Mouse (Mus musculus): ENCODE results near the gene Ubald2. TPM values are rescaled to one million over a fixed set of nuclear protein-coding genes. Genes with fewer than 3 reads are reported as not detected.
"Not testable (repeated sequence)": the region's sequence is repeated elsewhere in the genome, so short reads cannot be mapped to it uniquely, and the experiment has no call there.

The Ubald2 gene
- polyA plus RNA-seq, 1 experiment from 2014 or later = 44.3 TPM

DNA sequence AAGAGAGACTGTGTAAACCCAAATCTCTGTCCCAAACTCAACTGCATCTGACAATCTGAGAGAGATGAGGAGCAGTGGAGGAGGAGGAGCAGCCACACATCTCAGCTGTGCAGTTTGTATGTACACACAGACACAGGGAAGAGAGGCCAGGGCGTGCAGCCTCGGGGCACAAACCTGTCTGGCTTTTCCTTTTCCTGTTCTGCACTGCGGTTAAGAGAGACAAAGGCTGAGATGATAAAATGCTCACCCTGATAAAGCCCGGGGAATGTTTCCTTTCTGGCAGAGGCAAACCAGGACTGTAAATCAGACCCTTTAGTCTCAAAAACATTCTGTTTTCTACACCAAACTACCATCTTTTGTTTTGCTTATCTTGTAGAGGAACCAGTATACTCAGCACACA lies 33.3 kb upstream of the Ubald2 start:
- H3K9ac ChIP-seq = no peak overlapping the region

DNA sequence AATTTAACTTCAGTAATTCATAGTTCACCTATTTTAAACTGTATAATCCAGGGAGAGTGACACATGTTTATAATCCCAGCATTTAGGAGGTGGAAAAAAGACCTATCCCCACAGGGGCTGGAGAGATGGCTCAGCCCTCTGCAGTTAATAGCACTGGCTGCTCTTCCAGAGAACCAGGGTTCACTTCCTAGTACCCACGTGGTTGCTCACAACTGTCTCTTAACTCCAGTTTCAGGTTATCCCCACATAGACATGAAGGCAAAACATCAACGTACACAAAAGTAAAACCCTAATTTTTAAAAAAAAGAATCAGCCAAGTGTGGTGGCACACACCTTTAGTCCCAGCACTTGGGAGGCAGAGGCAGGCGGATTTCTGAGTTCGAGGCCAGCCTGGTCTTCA lies 28.3 kb upstream of the Ubald2 start:
- WGBS = 89% methylated on average over 4 of the region's 4 CpGs
- Histone ChIP-seq H3K36me3 (peaks cover 13% of the 10 kb centered on the region; the same call in 1 of the 2 replicates), H3K9ac (no peak overlapping the region), H3K27ac (replicated peaks) (no peak overlapping the region), H3K9me3 (no peaks in the 10 kb centered on the region), H3K4me3 (no peak overlapping the region), H3K27me3 (no peaks in the 10 kb centered on the region), H3K4me1 (replicated peaks) (peaks cover 2% of the 10 kb centered on the region), H3K4me2 (no peak overlapping the region)
- no peak for ATAC-seq (ENCODE audit: low FRiP score, low read depth)

More for the DNA sequence above, 33.3 kb upstream of the Ubald2 start:
- Histone ChIP-seq H3K27ac (replicated peaks) (peak overlapping the region; percentile 28; the same call in 1 of the 2 replicates), H3K4me2 (no peak overlapping the region), H3K36me3 (peaks cover 13% of the 10 kb centered on the region; the same call in 1 of the 2 replicates), H3K9me3 (no peaks in the 10 kb centered on the region), H3K4me3 (no peak overlapping the region), H3K4me1 (replicated peaks) (0 out of 2 replicates have a peak, but pooled peaks cover 4% of the 10 kb centered on the region), H3K27me3 (no peaks in the 10 kb centered on the region)
- ATAC-seq (ENCODE audit: low FRiP score, low read depth) = no peak
- WGBS = 68% methylated on average over 4 of the region's 4 CpGs

- no peak for ATAC-seq (ENCODE audit: low FRiP score, low read depth)
- Histone ChIP-seq H3K4me1 (replicated peaks) (peaks cover 9% of the 10 kb centered on the region), H3K27ac (replicated peaks) (no peak overlapping the region), H3K9me3 (no peaks in the 10 kb centered on the region), H3K9ac (no peak overlapping the region), H3K4me3 (no peak overlapping the region), H3K27me3 (no peaks in the 10 kb centered on the region), H3K4me2 (no peak overlapping the region), H3K36me3 (peaks cover 13% of the 10 kb centered on the region; the same call in 1 of the 2 replicates)
- 94% methylated on average over 16 of the region's 16 CpGs for WGBS
Observed at GRCm38 (mm10) chr11:116406231-116406728, 27.6 kb upstream of the Ubald2 start.

GRCm38 (mm10) chr11:116409008-116409407 lies 24.9 kb upstream of the Ubald2 start:
- no peak for ATAC-seq (ENCODE audit: low FRiP score, low read depth)

DNA sequence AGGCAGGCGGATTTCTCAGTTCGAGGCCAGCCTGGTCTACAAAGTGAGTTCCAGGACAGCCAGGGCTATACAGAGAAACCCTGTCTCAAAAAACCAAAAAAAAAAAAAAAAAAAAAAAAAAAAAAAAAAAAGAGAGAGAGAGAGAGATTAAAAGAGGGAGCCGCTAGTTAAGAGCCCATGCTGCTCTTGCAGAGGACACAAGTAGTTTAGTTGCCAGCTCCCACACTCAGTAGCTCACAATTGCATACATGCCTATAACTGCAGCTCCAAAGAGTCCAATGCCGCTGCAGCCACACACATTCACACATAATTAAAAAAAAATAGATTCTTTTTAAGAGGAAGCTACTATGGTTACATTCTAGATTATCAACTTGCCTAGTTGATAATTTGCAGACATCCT lies 23.5 kb upstream of the Ubald2 start:
- not testable (repeated sequence) for H3K9me3 ChIP-seq; H3K9ac ChIP-seq; ATAC-seq (ENCODE audit: low FRiP score, low read depth); H3K27me3 ChIP-seq; H3K36me3 ChIP-seq; H3K27ac ChIP-seq (replicated peaks)
- 0 out of 2 replicates have a peak overlapping the region, but pooled peaks have one; percentile 92 for H3K4me3 ChIP-seq
- peak overlapping the region; percentile 94 for H3K4me2 ChIP-seq
- 96% methylated on average over 4 of the region's 4 CpGs for WGBS
- peaks cover 27% of the 10 kb centered on the region for H3K4me1 ChIP-seq (replicated peaks)

More at GRCm38 (mm10) chr11:116409008-116409407, 24.9 kb upstream of the Ubald2 start:
- no peak overlapping the region for H3K9ac ChIP-seq
- peaks cover 27% of the 10 kb centered on the region for H3K4me1 ChIP-seq (replicated peaks)
- WGBS = 92% methylated on average over 3 of the region's 3 CpGs
- no peak overlapping the region for H3K27ac ChIP-seq (replicated peaks)
- H3K4me3 ChIP-seq = no peak overlapping the region
- H3K9me3 ChIP-seq = no peaks in the 10 kb centered on the region
- no peak overlapping the region for H3K4me2 ChIP-seq
- 0 out of 2 replicates have a peak, but pooled peaks cover 4% of the 10 kb centered on the region for H3K36me3 ChIP-seq
- H3K27me3 ChIP-seq = no peaks in the 10 kb centered on the region

- peak overlapping the region; percentile 94 for H3K4me2 ChIP-seq
- no peak for ATAC-seq (ENCODE audit: low FRiP score, low read depth)
- no peaks in the 10 kb centered on the region for H3K36me3 ChIP-seq
- H3K9me3 ChIP-seq = no peaks in the 10 kb centered on the region
- H3K9ac ChIP-seq = peak overlapping the region; percentile 95
- peak overlapping the region; percentile 97 for H3K27ac ChIP-seq (replicated peaks)
- 7% methylated on average over 6 of the region's 6 CpGs for WGBS
- peak overlapping the region; percentile 92 for H3K4me3 ChIP-seq
- peaks cover 27% of the 10 kb centered on the region for H3K4me1 ChIP-seq (replicated peaks)
- H3K27me3 ChIP-seq = no peaks in the 10 kb centered on the region
Observed at GRCm38 (mm10) chr11:116411582-116411981, 22.3 kb upstream of the Ubald2 start.

- no peaks in the 10 kb centered on the region for H3K36me3 ChIP-seq
- peak overlapping the region; percentile 92 for H3K4me3 ChIP-seq
- H3K9ac ChIP-seq = peak overlapping the region; percentile 95
- H3K27me3 ChIP-seq = no peaks in the 10 kb centered on the region
- peak overlapping the region; percentile 97 for H3K27ac ChIP-seq (replicated peaks)
- H3K4me1 ChIP-seq (replicated peaks) = peaks cover 27% of the 10 kb centered on the region
- peak overlapping the region; percentile 94 for H3K4me2 ChIP-seq
- ATAC-seq (ENCODE audit: low FRiP score, low read depth) = peak; percentile 61
- under 1% methylated on average over 64 of the region's 76 CpGs for WGBS
- no peaks in the 10 kb centered on the region for H3K9me3 ChIP-seq
Observed at GRCm38 (mm10) chr11:116412028-116412827, 21.7 kb upstream of the Ubald2 start.

DNA sequence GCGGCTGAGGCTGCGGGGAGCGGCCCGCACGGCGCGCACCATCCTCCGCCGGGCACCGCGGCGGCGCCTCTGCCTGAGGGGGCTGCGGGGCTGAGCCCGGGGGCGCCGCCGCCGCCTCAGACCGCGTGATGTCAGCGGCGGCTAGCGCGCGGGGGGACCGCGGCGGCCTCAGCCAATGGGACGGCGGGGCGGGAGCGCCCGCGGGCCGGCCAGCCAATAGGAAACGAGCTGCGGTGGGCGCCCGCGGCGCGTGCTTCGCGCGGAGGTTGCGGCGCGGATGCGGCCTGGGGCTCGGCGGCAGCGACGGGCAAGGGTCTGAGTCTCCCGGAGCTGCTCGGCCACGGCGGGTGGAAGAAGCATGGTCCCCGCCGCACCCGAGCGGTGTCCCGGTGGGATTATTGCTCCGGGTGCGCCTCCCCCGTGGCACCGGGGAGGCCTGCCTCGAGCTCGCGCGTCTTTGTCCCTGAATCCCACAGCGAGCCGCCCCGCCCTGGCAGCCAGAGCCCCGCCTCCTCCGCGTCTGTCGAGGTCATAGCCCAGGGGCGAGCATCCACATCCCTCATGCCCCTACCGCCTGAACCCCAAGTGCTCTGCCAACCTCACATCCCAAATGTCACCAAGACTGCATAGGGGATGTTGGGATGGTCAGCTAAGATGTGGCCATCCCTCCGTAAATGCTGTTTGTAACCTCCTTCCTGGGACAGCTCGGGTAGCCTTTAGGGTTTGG lies 20.8 kb upstream of the Ubald2 start, which contains the start of gene Rnf157:
Gene Rnf157 (minus strand): TSS at position 129 of the 727 bp plus-strand sequence.
- no peaks in the 10 kb centered on the region for H3K36me3 ChIP-seq
- H3K27ac ChIP-seq (replicated peaks) = peak within 1 kb of the TSS; percentile 97
- peak within 1 kb of the TSS; percentile 95 for H3K9ac ChIP-seq
- peaks cover 27% of the 10 kb centered on the region for H3K4me1 ChIP-seq (replicated peaks)
- H3K9me3 ChIP-seq = no peaks in the 10 kb centered on the region
- H3K4me2 ChIP-seq = peak within 1 kb of the TSS; percentile 94
- ATAC-seq (ENCODE audit: low FRiP score, low read depth) = peak; percentile 96
- no peaks in the 10 kb centered on the region for H3K27me3 ChIP-seq
- WGBS = 2% methylated on average over 74 of the region's 82 CpGs
- H3K4me3 ChIP-seq = peak within 1 kb of the TSS; percentile 92

DNA sequence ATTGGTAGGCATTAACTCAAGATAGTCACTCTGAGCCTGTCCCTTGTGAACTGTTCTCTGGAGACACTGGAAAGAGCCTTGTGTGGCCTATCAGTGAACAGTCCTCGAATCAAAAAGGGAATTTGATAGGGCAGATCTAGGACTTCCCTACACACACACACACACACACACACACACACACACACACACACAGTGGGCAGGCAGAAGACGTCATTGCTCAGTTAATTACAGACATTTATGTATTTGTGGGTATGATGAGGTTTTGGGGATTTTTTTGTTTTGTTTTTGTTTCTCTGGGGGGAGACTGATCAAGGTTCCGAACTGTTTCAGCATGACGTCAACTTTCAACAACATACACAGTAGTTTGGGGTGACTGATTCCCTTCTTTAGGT lies 20.3 kb upstream of the Ubald2 start:
- Histone ChIP-seq H3K27ac (replicated peaks) (peak overlapping the region; percentile 97), H3K9ac (peak overlapping the region; percentile 95), H3K9me3 (no peaks in the 10 kb centered on the region), H3K27me3 (no peaks in the 10 kb centered on the region), H3K4me1 (replicated peaks) (peaks cover 27% of the 10 kb centered on the region), H3K4me3 (peak overlapping the region; percentile 92), H3K4me2 (peak overlapping the region; percentile 94), H3K36me3 (no peaks in the 10 kb centered on the region)
- ATAC-seq (ENCODE audit: low FRiP score, low read depth) = no peak; the same call in 1 of the 2 replicates
- 63% methylated on average over 4 of the region's 4 CpGs for WGBS

DNA sequence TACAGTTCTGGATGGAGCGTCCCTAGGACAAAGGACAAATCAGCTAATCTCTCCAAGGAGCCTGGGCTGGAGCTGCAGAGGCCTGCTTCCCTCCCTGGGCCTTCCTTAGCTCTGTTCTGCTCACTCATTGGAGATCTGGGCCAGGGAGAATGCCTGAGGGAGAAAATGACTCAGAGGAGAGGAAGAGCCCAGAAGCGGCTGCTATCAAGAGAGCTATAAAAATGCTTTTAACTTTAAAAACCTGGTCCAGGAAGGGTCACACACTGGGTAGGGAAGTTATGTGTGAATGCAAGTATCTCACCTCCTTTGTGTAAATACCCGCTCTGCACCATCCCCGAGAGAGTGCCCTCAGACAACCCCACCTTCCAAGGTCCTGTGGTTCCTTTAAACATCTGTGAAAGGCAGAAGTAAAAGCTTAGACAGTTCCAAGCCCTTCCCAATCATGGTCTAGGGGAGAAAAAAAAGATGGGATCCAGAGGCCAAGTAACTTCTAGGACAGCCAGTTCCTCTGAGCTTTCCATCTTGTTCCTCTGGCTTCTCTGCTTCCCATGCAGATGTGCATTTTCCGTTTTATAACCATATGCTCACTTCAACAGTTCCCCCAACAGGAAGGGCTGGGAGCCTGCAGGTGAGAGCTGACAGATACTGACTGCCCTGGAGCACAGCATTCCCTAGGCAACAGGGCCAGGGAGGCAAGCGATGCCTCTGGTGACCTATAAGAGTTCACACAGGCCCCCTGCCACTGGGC lies 17.5 kb upstream of the Ubald2 start:
- no peak overlapping the region for H3K4me2 ChIP-seq
- no peaks in the 10 kb centered on the region for H3K36me3 ChIP-seq
- peaks cover 17% of the 10 kb centered on the region for H3K4me1 ChIP-seq (replicated peaks)
- no peak overlapping the region for H3K27ac ChIP-seq (replicated peaks)
- no peak for ATAC-seq (ENCODE audit: low FRiP score, low read depth)
- no peaks in the 10 kb centered on the region for H3K27me3 ChIP-seq
- no peak overlapping the region for H3K4me3 ChIP-seq
- no peaks in the 10 kb centered on the region for H3K9me3 ChIP-seq
- WGBS = 83% methylated on average over 6 of the region's 6 CpGs
- no peak overlapping the region for H3K9ac ChIP-seq

GRCm38 (mm10) chr11:116417054-116417453 lies 16.8 kb upstream of the Ubald2 start:
- Histone ChIP-seq H3K4me2 (no peak overlapping the region), H3K36me3 (no peaks in the 10 kb centered on the region), H3K9ac (no peak overlapping the region), H3K4me3 (no peak overlapping the region), H3K27me3 (no peaks in the 10 kb centered on the region), H3K4me1 (replicated peaks) (peaks cover 11% of the 10 kb centered on the region), H3K9me3 (no peaks in the 10 kb centered on the region), H3K27ac (replicated peaks) (no peak overlapping the region)
- ATAC-seq (ENCODE audit: low FRiP score, low read depth) = no peak
- WGBS = 89% methylated on average over 5 of the region's 5 CpGs
